Comparison of ENCODE assay signal across 10 mouse cellular contexts in the genomic region with DNA sequence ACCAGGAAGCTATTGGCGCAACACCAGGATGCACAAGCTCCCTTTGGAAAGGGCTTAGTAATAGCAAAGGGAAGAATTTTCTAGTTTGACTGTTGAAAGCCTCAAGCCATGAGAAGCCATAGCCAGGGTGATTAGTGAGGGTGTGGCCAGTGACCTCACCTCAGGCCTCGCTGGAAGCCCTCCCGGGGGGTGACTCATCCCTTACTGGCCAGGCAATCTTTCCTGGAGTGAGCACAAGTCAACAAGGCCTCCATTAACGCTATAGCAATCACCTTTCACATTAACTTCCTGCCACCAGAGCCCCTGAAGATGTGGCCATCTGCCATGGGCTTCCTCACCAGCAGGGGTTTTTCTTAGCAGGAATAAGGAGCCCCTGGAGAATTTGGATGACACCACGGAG. TPM values are rescaled to one million over a fixed set of nuclear protein-coding genes. Genes with fewer than 3 reads are reported as not detected.
A peak's percentile ranks its signal among the peaks of the same experiment; 100 is the strongest.
DNase-seq lines count a peak whose midpoint lies in the region; ATAC-seq lines count a peak whose summit lies in the region.
"Had no signal": no experiment of that assay in that cellular context is flagged by ENCODE, and none has a peak within 500 bp of the region (broad histone marks: within the 10 kb centered on the region; RNA-seq: fewer than 3 reads in every experiment).

No protein-coding gene starts in this region.

- peak; percentile 65 to 84 for DNase-seq in adrenal gland, adult (ENCODE audit: inconsistent age in 2 of 2, low spot score in 1 of 2)
- no peak for DNase-seq in adrenal gland, postnatal 4 days (ENCODE audit: low spot score in 2 of 2)
- peak; percentile 26 to 34 for DNase-seq in adrenal gland, adult 18-20 months (ENCODE audit: low spot score in 2 of 2)
- peak; percentile 48 for DNase-seq in lung, postnatal 36 days
- DNase-seq in right cerebral cortex, postnatal 4 days: no peak
- no peak for DNase-seq in right cerebral cortex, postnatal 14 days
- no peak for DNase-seq in kidney, postnatal 25 days
- DNase-seq: right cerebral cortex, adult 18-20 months; thymus, postnatal 25 days had no signal

- ATAC-seq in granulocyte monocyte progenitor cell, adult 5-6 weeks (replicated peaks; ENCODE audit: poor library complexity, severe bottlenecking): peak; percentile 67

RNA-seq across cellular contexts. Expression of gene Cd164, which starts 45.9 kb away (rescaled TPM):
- total RNA-seq in adrenal gland, postnatal 4 days (2021): 100 to 1,000 TPM; 195 to 202 TPM
- total RNA-seq in adrenal gland, adult 18-20 months (2021): 100 to 1,000 TPM; 213 to 232 TPM
- total RNA-seq in granulocyte monocyte progenitor cell, adult 5-6 weeks (2014; fragmentation: Nextera tagmentation): 140 and 168 TPM in 2 replicates
- 169 and 206 TPM in 2 replicates for total RNA-seq in granulocyte monocyte progenitor cell, adult 5-6 weeks (2017)

Comparison
In these comparisons a context has a peak if more than half of its experiments do, and no peak if none do; other contexts are left out.
1. DNase-seq: peak in adrenal gland, adult (2 of 2), adrenal gland, adult 18-20 months (2 of 2) and lung, postnatal 36 days (single experiment); none in adrenal gland, postnatal 4 days (0 of 2), right cerebral cortex, postnatal 4 days (single experiment), right cerebral cortex, postnatal 14 days (single experiment) and kidney, postnatal 25 days (0 of 2).